Mouse (Mus musculus) CH12.LX (cell line): ENCODE measurements around the gene She.
"Not testable (repeated sequence)": the region's sequence is repeated elsewhere in the genome, so short reads cannot be mapped to it uniquely, and the experiment has no call there.

Experiments used
- CTCF ChIP-seq, 2 experiments: IDR thresholded peaks in 1 of 2; conservative IDR thresholded peaks in 1 of 2; 2 replicates each; pipeline ENCODE4 v1.5.1; 2011 to 2012; ENCODE audit warnings: low read depth in 2 of 2, low read length in 2 of 2, improper control_type of control experiment in 1 of 2, inconsistent platforms in 1 of 2, mild to moderate bottlenecking in 1 of 2, moderate library complexity in 1 of 2
- EP300 ChIP-seq: IDR thresholded peaks from 2 replicates; pipeline ENCODE4 v1.6.1; 2011; ENCODE audit warnings: low read length, improper control_type of control experiment
- GABPA ChIP-seq: IDR thresholded peaks from 2 replicates; pipeline ENCODE4 v1.6.1; 2012; ENCODE audit warnings: low read depth, low read length, improper control_type of control experiment, inconsistent platforms; ENCODE audit not compliant: insufficient replicate concordance
- MXI1 ChIP-seq: IDR thresholded peaks from 2 replicates; pipeline ENCODE4 v1.6.1; 2011; ENCODE audit warnings: mild to moderate bottlenecking, low read depth, low read length, improper control_type of control experiment
- NELFE ChIP-seq: IDR thresholded peaks from 2 replicates; pipeline ENCODE4 v1.6.1; 2011; ENCODE audit warnings: low read depth, low read length, improper control_type of control experiment
- PAX5 ChIP-seq: IDR thresholded peaks from 2 replicates; pipeline ENCODE4 v1.6.1; 2012; ENCODE audit warnings: low read length, inconsistent platforms, mixed read lengths
- POLR2A ChIP-seq: IDR thresholded peaks from 2 replicates; pipeline ENCODE4 v1.6.1; 2011; ENCODE audit warnings: low read depth, mild to moderate bottlenecking, improper control_type of control experiment, low read length
- SMC3 ChIP-seq: IDR thresholded peaks from 2 replicates; pipeline ENCODE4 v1.6.1; 2011; ENCODE audit warnings: low read depth, low read length, improper control_type of control experiment
- ZKSCAN1 ChIP-seq: IDR thresholded peaks from 2 replicates; pipeline ENCODE4 v1.6.1; 2012; ENCODE audit warnings: low read depth, inconsistent platforms, low read length, improper control_type of control experiment, borderline replicate concordance
- ZMIZ1 ChIP-seq: IDR thresholded peaks from 2 replicates; pipeline ENCODE4 v1.6.1; 2012; ENCODE audit warnings: low read depth, mild to moderate bottlenecking, inconsistent platforms, low read length, improper control_type of control experiment

DNA sequence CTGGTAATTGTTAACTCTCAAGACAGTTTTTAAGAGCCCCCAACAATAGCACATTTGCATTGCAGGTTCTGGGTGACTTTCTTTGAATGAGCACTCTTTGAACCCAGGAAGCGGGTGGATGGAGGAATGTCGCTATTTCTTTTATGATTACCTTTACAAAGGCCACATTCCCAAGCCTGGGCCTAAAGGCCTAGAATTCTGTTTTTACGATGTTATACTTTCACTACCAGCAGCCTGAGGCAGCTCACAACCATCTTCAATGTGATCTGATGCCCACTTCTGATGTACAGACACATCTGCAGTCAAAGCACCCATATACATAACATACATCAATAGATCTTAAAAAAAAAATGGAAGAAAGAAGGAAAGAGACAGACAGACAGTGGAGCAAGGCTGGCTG is 32.1 kb downstream of the She start:
- TF ChIP-seq POLR2A; CTCF (conservative IDR thresholded peaks at IDR 0.05 in 1 of 2, IDR thresholded peaks at IDR 0.05 in 1 of 2; ENCODE audit: low read depth in 2 of 2, low read length in 2 of 2); ZMIZ1; MXI1; PAX5; NELFE; ZKSCAN1; SMC3; EP300; GABPA: not testable (repeated sequence)
